Mouse (Mus musculus) heart, postnatal 0 days (tissue): ENCODE measurements at regions not wholly inside any gene's neighbourhood (a gene's known extent, or its start where the extent isn't known, plus 50 kb on each side); places are given as distances from the start of the nearest gene placed in this dataset.
A peak's percentile ranks its signal among the peaks of the same experiment; 100 is the strongest.

Source experiments
- ATAC-seq: fragments of 200-750 bp; cut with Nextera tagmentation; 2 replicates; pipeline ENCODE4 v1.8.0; 2017; ENCODE audit warnings: low read depth, moderate number of reproducible peaks, moderate library complexity; ENCODE audit not compliant: insufficient read depth
- DNase-seq: peaks from one replicate; pipeline ENCODE4 v3.0.0-alpha.2; 2016; ENCODE audit warnings: low spot score
- H3K27ac ChIP-seq: fragments of 300-500 bp; sonication (generic); 2 replicates; pipeline ENCODE4 v1.5.1; 2014; ENCODE audit warnings: low read depth, mild to moderate bottlenecking
- H3K27me3 ChIP-seq: fragments of 300-500 bp; sonication (generic); 2 replicates; pipeline ENCODE4 v1.6.1; 2014; ENCODE audit warnings: low read length, mixed read lengths; ENCODE audit not compliant: control insufficient read depth, insufficient read depth
- H3K36me3 ChIP-seq: fragments of 300-500 bp; sonication (generic); replicated peaks from 2 replicates; pipeline ENCODE4 v1.6.1; 2014; ENCODE audit warnings: low read length, mixed read lengths; ENCODE audit not compliant: control insufficient read depth, insufficient read depth
- H3K4me1 ChIP-seq: fragments of 300-500 bp; sonication (generic); 2 replicates; pipeline ENCODE4 v1.6.1; 2014; ENCODE audit warnings: antibody characterized with exemption; ENCODE audit not compliant: control insufficient read depth, insufficient read depth
- H3K4me2 ChIP-seq: fragments of 300-500 bp; sonication (generic); 2 replicates; pipeline ENCODE4 v1.6.1; 2014; ENCODE audit warnings: low read depth, mild to moderate bottlenecking, low read length, moderate library complexity
- H3K4me3 ChIP-seq: fragments of 300-500 bp; sonication (generic); 2 replicates; pipeline ENCODE4 v1.5.1; 2014; ENCODE audit warnings: low read depth, low read length
- H3K9ac ChIP-seq: fragments of 300-500 bp; sonication (generic); replicated peaks from 2 replicates; pipeline ENCODE4 v1.6.1; 2014; ENCODE audit warnings: low read depth, low read length, mixed read lengths
- H3K9me3 ChIP-seq: fragments of 300-500 bp; sonication (generic); replicated peaks from 2 replicates; pipeline ENCODE4 v1.6.1; 2016; ENCODE audit warnings: low read length; ENCODE audit not compliant: control insufficient read depth
- CTCF ChIP-seq: IDR thresholded peaks from 2 replicates; pipeline ENCODE4 v1.5.1; 2016; ENCODE audit warnings: antibody characterized with exemption, control low read depth, low read depth
- EP300 ChIP-seq: IDR thresholded peaks from 2 replicates; pipeline ENCODE4 v1.6.1; 2016; ENCODE audit warnings: antibody characterized with exemption, low read depth
- WGBS: fragments of 180-500 bp; shearing (Covaris S2); extraction: QIAGEN DNeasy Blood & Tissue Kit; methylation state at CpG from one replicate; pipeline ENCODE4 v1.1.7; 2014; 5-methylcytosine and 5-hydroxymethylcytosine counted together

GRCm38 (mm10) chr17:67440961-67441360, 86.7 kb upstream of the Ptprm start:
- Histone ChIP-seq H3K27me3 (no peaks in the 10 kb centered on the region), H3K4me2 (no peak overlapping the region), H3K9me3 (no peaks in the 10 kb centered on the region), H3K4me3 (no peak overlapping the region), H3K27ac (no peak overlapping the region), H3K36me3 (no peaks in the 10 kb centered on the region), H3K9ac (no peak overlapping the region), H3K4me1 (no peaks in the 10 kb centered on the region)
- ATAC-seq (no peak), DNase-seq (no peak)
- TF ChIP-seq EP300 = no peak
- no peak for TF ChIP-seq CTCF
- WGBS = 90% methylated on average over 2 of the region's 2 CpGs

DNA sequence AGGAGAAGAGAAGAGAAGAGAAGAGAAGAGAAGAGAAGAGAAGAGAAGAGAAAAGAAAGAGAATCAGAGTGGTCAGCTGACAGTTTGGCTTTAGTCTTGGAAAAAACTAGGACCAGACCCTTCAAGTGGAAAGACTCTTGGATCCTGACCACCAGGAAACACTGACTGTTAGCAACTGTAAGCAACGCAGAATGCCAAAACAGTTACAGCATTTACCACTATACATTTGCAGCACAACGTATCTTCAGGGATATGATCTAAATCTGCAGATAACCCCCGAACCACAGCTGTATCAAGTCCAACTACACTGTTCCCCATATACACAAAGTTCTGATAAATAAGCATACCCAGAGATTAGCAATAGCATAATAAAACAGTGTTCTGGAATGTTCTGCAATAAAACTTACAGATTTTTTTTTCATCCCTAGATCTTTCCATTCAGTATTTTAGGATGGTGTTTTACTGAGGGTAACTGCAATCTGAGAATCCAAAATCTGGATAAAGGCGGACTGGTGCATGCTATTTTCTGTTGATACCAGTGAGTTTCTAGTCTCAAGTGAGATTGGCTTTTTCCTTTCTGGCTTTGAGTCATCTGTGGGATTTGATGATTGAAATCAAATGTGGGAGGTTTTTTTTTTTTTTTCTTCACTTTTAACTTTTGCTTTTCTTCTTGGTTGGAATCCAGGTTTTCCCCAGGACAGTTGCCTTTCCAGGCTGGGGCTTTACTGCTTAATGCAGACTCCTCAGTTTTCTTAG, 65.9 kb upstream of the Ptprm start:
- WGBS = 71% methylated on average over 4 of the region's 4 CpGs
- Histone ChIP-seq H3K9me3 (no peaks in the 10 kb centered on the region), H3K4me2 (no peak overlapping the region), H3K4me1 (no peaks in the 10 kb centered on the region), H3K4me3 (no peak overlapping the region), H3K36me3 (no peaks in the 10 kb centered on the region), H3K27me3 (no peaks in the 10 kb centered on the region), H3K27ac (no peak overlapping the region), H3K9ac (no peak overlapping the region)
- DNase-seq (no peak), ATAC-seq (no peak)
- TF ChIP-seq CTCF = no peak
- TF ChIP-seq EP300 = no peak

GRCm38 (mm10) chr17:67412546-67413250, 58.4 kb upstream of the Ptprm start:
- Histone ChIP-seq H3K27me3 (no peaks in the 10 kb centered on the region), H3K4me1 (no peaks in the 10 kb centered on the region), H3K9me3 (no peaks in the 10 kb centered on the region), H3K9ac (no peak overlapping the region), H3K4me2 (no peak overlapping the region), H3K4me3 (no peak overlapping the region), H3K27ac (no peak overlapping the region), H3K36me3 (no peaks in the 10 kb centered on the region)
- no peak for ATAC-seq
- 79% methylated on average over 8 of the region's 8 CpGs for WGBS
- no peak for DNase-seq
- no peak for TF ChIP-seq CTCF
- no peak for TF ChIP-seq EP300

GRCm38 (mm10) chr17:67409911-67410310, 55.7 kb upstream of the Ptprm start:
- no peaks in the 10 kb centered on the region for H3K27me3 ChIP-seq
- 63% methylated on average over 2 of the region's 2 CpGs for WGBS
- H3K4me3 ChIP-seq = no peak overlapping the region
- no peak overlapping the region for H3K4me2 ChIP-seq
- ATAC-seq (0 out of 2 replicates have a peak, but pooled peaks have one; percentile 11), DNase-seq (no peak)
- no peaks in the 10 kb centered on the region for H3K36me3 ChIP-seq
- no peaks in the 10 kb centered on the region for H3K4me1 ChIP-seq
- TF ChIP-seq EP300 (no peak), CTCF (no peak)
- no peak overlapping the region for H3K9ac ChIP-seq
- no peaks in the 10 kb centered on the region for H3K9me3 ChIP-seq
- no peak overlapping the region for H3K27ac ChIP-seq

DNA sequence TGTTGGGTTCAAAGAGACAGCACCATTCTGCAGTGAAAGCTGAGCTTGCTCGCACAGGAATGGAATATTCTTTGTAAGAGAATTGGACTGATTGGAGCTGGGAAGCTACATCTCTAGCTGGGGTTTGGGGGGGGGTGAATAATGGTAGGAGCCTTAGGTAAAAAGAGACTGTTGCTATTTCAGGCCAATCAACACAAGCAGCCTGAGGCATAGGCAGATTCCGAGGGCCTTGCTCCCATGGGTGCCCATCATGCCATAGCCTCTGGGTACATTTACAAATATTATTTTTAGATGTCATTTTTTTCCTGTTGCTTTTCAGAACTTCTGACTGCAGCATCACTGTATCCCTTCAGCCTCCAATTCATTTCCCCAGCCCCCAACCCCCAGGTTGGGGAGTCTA, 51.7 kb upstream of the Ptprm start:
- Histone ChIP-seq H3K4me3 (no peak overlapping the region), H3K9ac (no peak overlapping the region), H3K36me3 (no peaks in the 10 kb centered on the region), H3K27me3 (no peaks in the 10 kb centered on the region), H3K27ac (no peak overlapping the region), H3K9me3 (no peaks in the 10 kb centered on the region), H3K4me1 (no peaks in the 10 kb centered on the region), H3K4me2 (no peak overlapping the region)
- no peak for TF ChIP-seq EP300
- no peak for TF ChIP-seq CTCF
- ATAC-seq (no peak), DNase-seq (no peak)
- 80% methylated on average over 2 of the region's 2 CpGs for WGBS
